Mouse (Mus musculus): ENCODE data around the gene Prepl.

Prepl gene

GRCm38 (mm10) chr17:85090120-85091099 lies at the start of gene Prepl, which contains the start of gene Camkmt:
TSS of gene Prepl (minus strand) at chr17:85090241.
TSS of gene Camkmt (plus strand) at chr17:85090552.
- DNase-seq: peak; percentile 99

GRCm38 (mm10) chr17:85138393-85138792 lies 48.4 kb upstream of the Prepl start:
- no peak for DNase-seq

GRCm38 (mm10) chr17:85116643-85117042 lies 26.6 kb upstream of the Prepl start:
- peak; percentile 72 for DNase-seq

GRCm38 (mm10) chr17:85113441-85113840 lies 23.4 kb upstream of the Prepl start:
- peak; percentile 32 for DNase-seq

- DNase-seq: no peak
Observed at GRCm38 (mm10) chr17:85110640-85111039, 20.6 kb upstream of the Prepl start.

GRCm38 (mm10) chr17:85103310-85103709 lies 13.3 kb upstream of the Prepl start:
- DNase-seq: peak; percentile 29

GRCm38 (mm10) chr17:85101751-85102150 lies 11.7 kb upstream of the Prepl start:
- DNase-seq: no peak

GRCm38 (mm10) chr17:85100232-85100631 lies 10.2 kb upstream of the Prepl start:
- no peak for DNase-seq

- no peak for DNase-seq
Observed at GRCm38 (mm10) chr17:85098677-85099323, 8.8 kb upstream of the Prepl start.

- DNase-seq: no peak
Observed at GRCm38 (mm10) chr17:85096396-85096795, 6.4 kb upstream of the Prepl start.

- no peak for DNase-seq
Observed at GRCm38 (mm10) chr17:85091762-85092161, 1.7 kb upstream of the Prepl start.

GRCm38 (mm10) chr17:85089621-85090020 lies 420 bp downstream of the Prepl start:
- DNase-seq: no peak

- DNase-seq: peak; percentile 30
Observed at GRCm38 (mm10) chr17:85089011-85089410, 1.0 kb downstream of the Prepl start.

- DNase-seq: no peak
Observed at GRCm38 (mm10) chr17:85088401-85088800, 1.6 kb downstream of the Prepl start.

- DNase-seq: no peak
Observed at GRCm38 (mm10) chr17:85087591-85087990, 2.5 kb downstream of the Prepl start.

GRCm38 (mm10) chr17:85086501-85086900 lies 3.5 kb downstream of the Prepl start:
- DNase-seq: no peak

GRCm38 (mm10) chr17:85085335-85085734 lies 4.7 kb downstream of the Prepl start:
- no peak for DNase-seq

GRCm38 (mm10) chr17:85080781-85081180 lies 9.3 kb downstream of the Prepl start:
- DNase-seq: no peak

- DNase-seq: no peak
Observed at GRCm38 (mm10) chr17:85079276-85079675, 10.8 kb downstream of the Prepl start.

GRCm38 (mm10) chr17:85074083-85074482 lies 16.0 kb downstream of the Prepl start:
- no peak for DNase-seq

- peak; percentile 16 for DNase-seq
Observed at GRCm38 (mm10) chr17:85073214-85073613, 16.8 kb downstream of the Prepl start.

GRCm38 (mm10) chr17:85072383-85072782 lies 17.7 kb downstream of the Prepl start:
- DNase-seq: peak; percentile 30

- peak; percentile 50 for DNase-seq
Observed at GRCm38 (mm10) chr17:85071088-85071775, 18.8 kb downstream of the Prepl start.
